Mouse (Mus musculus) hindbrain, embryonic 10.5 days (tissue): ENCODE measurements at regions not wholly inside any gene's neighbourhood (a gene's known extent, or its start where the extent isn't known, plus 50 kb on each side); places are given as distances from the start of the nearest gene placed in this dataset.

Experiments used
- DNase-seq: peaks from one replicate; pipeline ENCODE4 v3.0.0-alpha.2; 2017; ENCODE audit warnings: low spot score
- H3K27ac ChIP-seq: fragments of 300-500 bp; sonication (generic); 2 replicates; pipeline ENCODE4 v1.5.1; 2016; ENCODE audit warnings: mild to moderate bottlenecking, moderate library complexity
- H3K27me3 ChIP-seq: fragments of 300-500 bp; sonication (generic); 2 replicates; pipeline ENCODE4 v1.6.1; 2016; ENCODE audit warnings: mild to moderate bottlenecking; ENCODE audit not compliant: poor library complexity, insufficient read depth, severe bottlenecking
- H3K36me3 ChIP-seq: fragments of 300-500 bp; sonication (generic); 2 replicates; pipeline ENCODE4 v1.6.1; 2016; ENCODE audit warnings: mild to moderate bottlenecking, moderate library complexity
- H3K4me1 ChIP-seq: fragments of 300-500 bp; sonication (generic); replicated peaks from 2 replicates; pipeline ENCODE4 v1.6.1; 2016; ENCODE audit warnings: mild to moderate bottlenecking
- H3K4me3 ChIP-seq: fragments of 300-500 bp; sonication (generic); 2 replicates; pipeline ENCODE4 v1.5.1; 2016; ENCODE audit warnings: mild to moderate bottlenecking, moderate library complexity
- H3K9me3 ChIP-seq: fragments of 300-500 bp; sonication (generic); 2 replicates; pipeline ENCODE4 v1.6.1; 2016; ENCODE audit warnings: mild to moderate bottlenecking, moderate library complexity
- WGBS: fragments of 180-500 bp; shearing (Covaris S2); methylation state at CpG from one replicate; pipeline ENCODE4 v1.1.7; 2016; 5-methylcytosine and 5-hydroxymethylcytosine counted together

DNA sequence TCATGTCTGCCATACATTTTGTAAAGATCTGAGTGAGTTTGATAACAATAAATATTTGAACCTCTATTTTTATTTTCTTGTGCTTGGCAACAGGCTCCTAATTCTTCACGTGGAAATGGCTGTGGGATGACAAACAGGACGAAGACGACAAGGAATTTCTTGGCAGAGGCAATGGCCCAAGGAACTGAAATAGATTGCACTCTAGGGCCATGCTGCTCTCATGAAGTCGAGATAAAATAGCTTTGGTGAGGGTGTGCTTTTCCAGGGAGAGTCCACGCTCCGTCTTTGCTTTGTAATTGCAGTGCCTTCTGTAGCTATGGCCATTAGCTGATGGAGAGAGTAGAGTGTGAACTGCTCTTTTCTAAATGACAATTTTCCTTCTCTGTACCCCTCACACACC lies 50.9 kb upstream of the 1810046K07Rik start:
- H3K36me3 ChIP-seq, result no peaks in the 10 kb centered on the region
- H3K4me1 ChIP-seq, result no peaks in the 10 kb centered on the region
- DNase-seq, result no peak
- H3K9me3 ChIP-seq, result no peaks in the 10 kb centered on the region
- no peak overlapping the region for H3K27ac ChIP-seq
- WGBS, result 84% methylated on average over 6 of the region's 6 CpGs
- no peaks in the 10 kb centered on the region for H3K27me3 ChIP-seq
- no peak overlapping the region for H3K4me3 ChIP-seq

DNA sequence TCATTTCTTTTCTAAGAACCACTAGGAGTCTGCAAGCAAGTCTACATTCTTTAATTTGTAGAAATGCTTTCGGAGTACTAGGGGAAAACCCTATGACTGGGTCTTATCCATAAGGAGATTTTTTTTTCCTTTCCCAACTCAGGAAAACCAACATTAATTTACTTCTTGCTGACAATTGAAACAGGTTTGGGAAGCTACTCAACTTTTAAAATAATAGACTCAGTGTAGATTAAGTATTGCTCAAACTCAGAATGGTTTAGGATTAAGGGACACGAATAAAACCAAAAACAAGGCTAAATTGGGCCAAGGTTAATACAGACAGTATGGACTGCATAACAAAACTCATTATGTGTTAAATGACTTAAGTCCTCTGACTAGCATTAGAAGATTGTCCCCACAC lies 65.2 kb upstream of the 1810046K07Rik start:
- DNase-seq, result no peak
- no peak overlapping the region for H3K4me3 ChIP-seq
- peaks cover 18% of the 10 kb centered on the region for H3K4me1 ChIP-seq
- no peaks in the 10 kb centered on the region for H3K36me3 ChIP-seq
- no peaks in the 10 kb centered on the region for H3K27me3 ChIP-seq
- H3K27ac ChIP-seq, result no peak overlapping the region
- H3K9me3 ChIP-seq, result no peaks in the 10 kb centered on the region
- 91% methylated on average over 2 of the region's 2 CpGs for whole genome bisulfite sequencing

- no peak for DNase-seq
- Histone ChIP-seq H3K4me3 (no peak overlapping the region), H3K36me3 (no peaks in the 10 kb centered on the region), H3K27me3 (no peaks in the 10 kb centered on the region), H3K9me3 (no peaks in the 10 kb centered on the region), H3K27ac (no peak overlapping the region), H3K4me1 (peaks cover 18% of the 10 kb centered on the region)
- 81% methylated on average over 9 of the region's 9 CpGs for WGBS
These were observed 65.7 kb upstream of the 1810046K07Rik start for GRCm38 (mm10) chr9:51394372-51394771.

DNA sequence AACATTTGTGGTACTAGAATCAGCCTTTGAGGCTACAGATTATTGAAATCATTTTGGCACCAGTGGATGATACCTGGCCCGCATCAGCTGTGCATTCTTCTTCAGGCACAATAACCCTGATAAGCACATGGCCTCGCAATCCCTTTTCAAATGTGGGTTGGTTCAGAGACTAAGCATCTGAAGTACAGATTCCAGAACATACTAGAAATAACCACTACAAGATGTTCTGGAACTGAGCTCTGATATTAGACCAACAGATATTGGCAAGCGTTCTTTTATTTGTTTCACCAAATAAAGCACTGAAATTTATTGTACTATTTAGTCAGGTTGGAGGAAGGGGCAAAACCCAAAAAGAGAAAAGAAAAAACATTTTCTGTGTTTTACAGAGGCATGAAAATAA lies 68.1 kb upstream of the 1810046K07Rik start:
- Histone ChIP-seq H3K36me3 (no peaks in the 10 kb centered on the region), H3K27ac (no peak overlapping the region), H3K9me3 (no peaks in the 10 kb centered on the region), H3K4me3 (no peak overlapping the region), H3K27me3 (no peaks in the 10 kb centered on the region), H3K4me1 (peaks cover 22% of the 10 kb centered on the region)
- no peak for DNase-seq
- 96% methylated on average over 3 of the region's 3 CpGs for WGBS

DNA sequence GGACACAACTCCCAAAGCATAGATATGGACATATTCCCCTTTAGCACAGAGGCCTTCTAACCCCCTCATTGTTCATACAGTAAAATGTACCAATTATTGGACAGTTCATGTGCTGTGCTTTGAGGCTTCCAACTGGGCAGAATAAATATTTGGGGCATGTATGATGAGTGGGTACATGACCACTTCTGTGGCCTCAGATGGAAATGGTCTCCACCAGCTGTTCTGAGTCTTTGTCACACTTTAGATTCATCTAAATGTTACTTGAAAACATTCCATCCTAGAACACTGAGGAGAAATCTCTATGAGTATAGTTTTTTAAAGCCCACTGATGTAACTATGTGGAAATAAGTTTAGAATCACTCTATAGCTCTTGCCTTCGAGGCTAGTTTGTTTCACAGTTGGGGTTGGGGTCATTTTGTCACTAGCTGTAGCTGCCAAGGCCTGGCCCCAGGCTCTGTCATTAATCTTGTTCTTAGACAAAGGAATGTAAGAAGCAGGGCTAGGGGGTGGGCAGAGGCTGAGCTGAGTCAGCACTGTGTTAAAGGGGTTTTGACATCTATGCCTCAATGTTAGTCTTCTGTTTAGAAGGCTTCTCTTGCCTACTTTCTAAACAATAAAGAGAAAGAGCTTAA lies 69.0 kb upstream of the 1810046K07Rik start:
- Histone ChIP-seq H3K9me3 (no peaks in the 10 kb centered on the region), H3K4me3 (no peak overlapping the region), H3K36me3 (no peaks in the 10 kb centered on the region), H3K4me1 (peaks cover 22% of the 10 kb centered on the region), H3K27ac (no peak overlapping the region), H3K27me3 (no peaks in the 10 kb centered on the region)
- WGBS, result 29% methylated on average over 1 of the region's 1 CpGs
- DNase-seq, result peak; percentile 40

DNA sequence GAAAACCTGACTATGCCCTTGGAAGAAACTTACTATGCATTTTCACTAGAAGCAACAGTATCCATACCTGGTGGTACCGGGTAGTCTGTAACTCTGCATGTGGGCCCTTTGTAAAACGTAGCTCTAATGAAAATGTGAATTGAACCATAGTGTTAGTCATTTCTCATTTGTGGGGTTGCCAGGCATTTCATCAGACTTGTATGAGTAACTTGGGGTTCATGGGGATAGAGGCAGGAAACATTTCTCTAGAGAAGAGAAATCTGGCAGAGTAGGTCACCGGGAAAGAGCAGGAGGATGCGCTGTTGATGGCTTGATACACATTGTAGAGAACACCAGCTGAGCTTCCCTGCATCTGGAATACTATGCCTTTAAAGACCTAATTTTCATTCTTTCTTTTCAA lies 70.2 kb upstream of the 1810046K07Rik start:
- peaks cover 22% of the 10 kb centered on the region for H3K4me1 ChIP-seq
- no peak for DNase-seq
- 88% methylated on average over 4 of the region's 4 CpGs for WGBS

DNA sequence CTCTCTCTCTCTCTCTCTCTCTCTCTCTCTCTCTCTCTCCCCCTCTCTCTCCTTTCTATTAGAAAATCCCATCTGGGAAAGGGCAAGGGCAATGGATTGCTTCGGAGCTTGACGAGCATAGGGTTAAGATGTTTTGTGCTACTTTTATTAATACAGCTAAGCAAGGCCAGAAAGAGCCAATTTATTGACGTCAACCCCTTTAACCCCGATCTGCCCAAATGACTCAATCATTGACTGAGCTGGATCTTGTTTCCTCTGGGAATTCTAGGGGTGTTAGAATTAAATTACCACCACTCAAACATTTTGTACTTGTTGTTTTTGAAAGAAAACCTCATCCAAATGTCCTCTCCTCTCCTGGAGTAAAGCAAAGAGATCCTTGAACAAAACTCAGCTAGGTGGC lies 70.6 kb upstream of the 1810046K07Rik start:
- no peaks in the 10 kb centered on the region for H3K9me3 ChIP-seq
- H3K4me3 ChIP-seq, result no peak overlapping the region
- DNase-seq, result no peak
- peaks cover 22% of the 10 kb centered on the region for H3K4me1 ChIP-seq
- 65% methylated on average over 4 of the region's 4 CpGs for WGBS
- H3K36me3 ChIP-seq, result no peaks in the 10 kb centered on the region
- H3K27me3 ChIP-seq, result no peaks in the 10 kb centered on the region
- H3K27ac ChIP-seq, result no peak overlapping the region

More for the DNA sequence above, 70.2 kb upstream of the 1810046K07Rik start:
- no peak overlapping the region for H3K4me3 ChIP-seq
- no peak overlapping the region for H3K27ac ChIP-seq
- no peaks in the 10 kb centered on the region for H3K9me3 ChIP-seq
- no peaks in the 10 kb centered on the region for H3K27me3 ChIP-seq
- H3K36me3 ChIP-seq, result no peaks in the 10 kb centered on the region

- 89% methylated on average over 3 of the region's 3 CpGs for whole genome bisulfite sequencing
- Histone ChIP-seq H3K4me3 (no peak overlapping the region), H3K27me3 (no peaks in the 10 kb centered on the region), H3K9me3 (no peaks in the 10 kb centered on the region), H3K36me3 (no peaks in the 10 kb centered on the region), H3K27ac (no peak overlapping the region), H3K4me1 (peaks cover 17% of the 10 kb centered on the region)
- no peak for DNase-seq
These were observed 73.1 kb upstream of the 1810046K07Rik start for GRCm38 (mm10) chr9:51401779-51402178.

DNA sequence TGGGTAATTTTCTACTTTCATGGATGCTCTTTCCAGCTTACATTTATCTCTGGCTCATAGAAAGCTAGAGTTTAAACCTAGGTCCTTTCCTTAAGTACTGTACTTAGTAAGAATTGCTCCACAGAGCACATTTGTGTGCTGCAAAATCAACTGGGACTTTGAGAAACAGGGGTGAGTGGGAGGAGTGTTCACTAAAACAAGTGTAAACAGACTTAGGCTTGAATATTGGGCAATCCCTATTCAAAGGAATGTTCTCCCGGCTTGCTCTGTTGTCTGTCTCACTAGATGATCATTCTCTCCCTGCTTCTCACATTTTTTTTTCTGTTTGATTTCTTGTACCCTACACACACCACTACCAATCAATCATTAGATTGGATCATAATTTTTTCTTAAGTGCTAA lies 79.3 kb upstream of the 1810046K07Rik start:
- no peak overlapping the region for H3K27ac ChIP-seq
- no peaks in the 10 kb centered on the region for H3K4me1 ChIP-seq
- H3K4me3 ChIP-seq, result no peak overlapping the region
- WGBS, result 77% methylated on average over 1 of the region's 1 CpGs
- no peaks in the 10 kb centered on the region for H3K9me3 ChIP-seq
- H3K36me3 ChIP-seq, result no peaks in the 10 kb centered on the region
- DNase-seq, result no peak
- H3K27me3 ChIP-seq, result no peaks in the 10 kb centered on the region

- no peak for DNase-seq
- H3K36me3 ChIP-seq, result no peaks in the 10 kb centered on the region
- no peaks in the 10 kb centered on the region for H3K9me3 ChIP-seq
- H3K27ac ChIP-seq, result no peak overlapping the region
- no peak overlapping the region for H3K4me3 ChIP-seq
- H3K4me1 ChIP-seq, result no peaks in the 10 kb centered on the region
- WGBS, result 93% methylated on average over 5 of the region's 5 CpGs
- no peaks in the 10 kb centered on the region for H3K27me3 ChIP-seq
These were observed 90.3 kb upstream of the 1810046K07Rik start for GRCm38 (mm10) chr9:51418923-51419482.

DNA sequence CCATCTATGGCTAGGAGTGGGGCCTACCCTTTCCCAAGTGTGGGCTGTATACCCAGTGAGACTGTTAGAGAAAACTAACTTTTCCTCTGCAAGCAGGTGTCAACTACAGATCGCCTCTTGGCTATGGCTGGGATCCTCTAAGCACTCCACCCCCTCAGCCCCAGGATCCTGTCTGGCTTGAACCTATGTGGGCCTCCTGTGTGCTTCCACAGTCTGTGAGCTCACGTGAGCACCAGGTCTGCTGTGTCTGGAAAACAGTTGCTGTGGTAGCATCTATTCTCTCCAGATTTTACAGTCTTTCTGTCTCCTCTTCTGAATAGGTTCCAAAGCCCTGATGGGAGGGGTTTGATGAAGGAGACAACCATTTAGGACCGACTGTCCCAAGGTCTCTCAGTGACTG lies 93.8 kb upstream of the 1810046K07Rik start:
- no peaks in the 10 kb centered on the region for H3K9me3 ChIP-seq
- no peaks in the 10 kb centered on the region for H3K36me3 ChIP-seq
- 76% methylated on average over 3 of the region's 3 CpGs for WGBS
- H3K27me3 ChIP-seq, result no peaks in the 10 kb centered on the region
- no peak for DNase-seq
- H3K4me1 ChIP-seq, result no peaks in the 10 kb centered on the region
- H3K27ac ChIP-seq, result no peak overlapping the region
- H3K4me3 ChIP-seq, result no peak overlapping the region

- WGBS, result 90% methylated on average over 4 of the region's 4 CpGs
- Histone ChIP-seq H3K9me3 (no peaks in the 10 kb centered on the region), H3K4me1 (no peaks in the 10 kb centered on the region), H3K27ac (no peak overlapping the region), H3K36me3 (no peaks in the 10 kb centered on the region), H3K27me3 (no peaks in the 10 kb centered on the region), H3K4me3 (no peak overlapping the region)
- DNase-seq, result no peak
These were observed 94.6 kb upstream of the 1810046K07Rik start for GRCm38 (mm10) chr9:51423341-51423740.

- no peaks in the 10 kb centered on the region for H3K27me3 ChIP-seq
- no peaks in the 10 kb centered on the region for H3K36me3 ChIP-seq
- H3K4me3 ChIP-seq, result no peak overlapping the region
- no peak for DNase-seq
- H3K4me1 ChIP-seq, result 0 out of 2 replicates have a peak, but pooled peaks cover 2% of the 10 kb centered on the region
- no peaks in the 10 kb centered on the region for H3K9me3 ChIP-seq
- H3K27ac ChIP-seq, result no peak overlapping the region
- 72% methylated on average over 2 of the region's 2 CpGs for WGBS
These were observed 101.7 kb upstream of the 1810046K07Rik start for GRCm38 (mm10) chr9:51430426-51430825.

- Histone ChIP-seq H3K4me1 (peaks cover 11% of the 10 kb centered on the region), H3K4me3 (no peak overlapping the region), H3K36me3 (no peaks in the 10 kb centered on the region), H3K27ac (no peak overlapping the region), H3K9me3 (no peaks in the 10 kb centered on the region), H3K27me3 (no peaks in the 10 kb centered on the region)
- DNase-seq, result no peak
- 74% methylated on average over 2 of the region's 2 CpGs for WGBS
These were observed 108.4 kb upstream of the 1810046K07Rik start for GRCm38 (mm10) chr9:51437130-51437529.
